Mouse (Mus musculus): Measurements from ENCODE around the gene Olfr1133. TPM values are rescaled to one million over a fixed set of nuclear protein-coding genes. Genes with fewer than 3 reads are reported as not detected.
"Not testable (repeated sequence)": the region's sequence is repeated elsewhere in the genome, so short reads cannot be mapped to it uniquely, and the experiment has no call there.

Gene Olfr1133
- total RNA-seq (2021): not detected
- long read RNA-seq, experiment 1: 0 reads
- long read RNA-seq, experiment 2: 0 reads

DNA sequence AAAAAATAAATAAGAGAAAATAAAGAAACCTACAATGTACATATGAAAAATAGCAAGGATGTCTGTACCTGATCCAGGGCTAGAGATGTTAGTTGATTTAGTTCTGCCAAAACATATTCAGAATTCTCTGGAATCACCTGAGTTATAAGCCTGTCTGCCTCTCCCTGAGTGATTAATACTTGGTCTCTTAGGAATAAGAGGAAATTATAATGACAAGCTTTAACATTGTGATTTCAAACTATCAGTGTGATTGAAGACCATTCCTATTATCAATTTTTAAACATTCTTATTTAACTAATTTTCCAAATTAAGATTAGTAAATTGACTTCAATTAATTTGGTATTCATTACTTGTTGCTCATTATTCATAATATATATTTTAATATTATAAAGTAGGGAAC, at the start of gene Olfr1133:
Olfr1133 (minus strand) TSS at position 101 of the 400 bp plus-strand sequence.
- no peak for DNase-seq

DNA sequence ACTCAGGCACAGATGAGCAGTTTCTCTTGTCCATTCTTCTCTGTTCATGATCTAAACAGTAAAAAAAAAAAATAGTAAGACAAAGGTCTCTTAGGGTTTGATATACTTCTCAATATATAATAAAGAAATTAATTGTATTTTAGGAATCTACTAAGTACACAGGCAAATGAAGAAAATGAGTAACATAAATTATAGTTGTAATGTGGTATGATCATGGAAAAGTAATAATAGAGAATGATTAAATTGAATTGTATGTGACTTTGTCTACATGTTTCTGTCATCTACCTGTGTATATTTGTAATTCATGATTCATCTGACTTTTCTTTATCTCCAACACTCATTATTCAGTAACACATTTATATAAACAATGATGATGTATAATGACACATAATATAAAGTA, 46.7 kb upstream of the Olfr1133 start, which contains the start of gene Olfr1136:
Olfr1136 (minus strand) TSS at position 101 of the 400 bp plus-strand sequence.
- DNase-seq: no peak

DNA sequence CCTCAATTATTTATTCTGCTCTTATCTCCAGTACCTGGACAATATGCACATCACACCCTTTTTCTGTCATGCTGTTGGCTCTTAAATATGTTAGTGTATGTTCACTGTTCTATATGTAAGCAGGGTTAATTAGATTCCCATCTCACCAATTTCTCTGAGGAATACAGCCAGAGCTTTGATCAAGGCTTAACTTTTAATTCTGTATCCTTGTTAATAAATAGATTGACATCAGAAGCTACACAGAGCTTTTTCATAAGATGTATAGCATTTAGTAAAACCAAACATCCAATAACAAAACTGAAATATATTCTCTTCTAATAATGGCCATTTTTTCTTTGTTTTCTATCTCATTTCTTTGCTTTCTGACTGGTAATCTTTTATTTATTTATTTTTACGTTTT, 26.4 kb upstream of the Olfr1133 start, which contains the start of gene Olfr1135:
Olfr1135 (minus strand) TSS at position 101 of the 400 bp plus-strand sequence.
- DNase-seq: no peak

DNA sequence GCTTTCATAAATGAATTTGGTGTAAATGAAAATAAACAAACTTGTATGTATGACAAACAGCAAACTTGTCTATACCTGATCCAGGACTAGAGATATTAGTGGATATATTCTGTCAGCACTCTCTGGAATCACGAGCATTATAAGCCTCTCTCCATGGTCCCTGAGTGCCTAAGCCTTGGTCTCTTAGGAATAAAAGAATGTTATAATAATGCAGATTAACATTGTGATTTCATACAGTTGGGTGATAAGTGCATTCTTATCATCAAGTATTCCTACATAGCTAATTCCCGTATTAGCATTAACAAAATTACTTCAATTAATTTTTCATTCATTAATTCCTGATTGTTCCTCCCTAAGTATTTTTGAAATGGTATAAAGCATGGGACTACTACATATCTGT, 11.2 kb upstream of the Olfr1133 start, which contains the start of gene Olfr1134:
Olfr1134 (minus strand) TSS at position 101 of the 400 bp plus-strand sequence.
- DNase-seq: no peak

DNA sequence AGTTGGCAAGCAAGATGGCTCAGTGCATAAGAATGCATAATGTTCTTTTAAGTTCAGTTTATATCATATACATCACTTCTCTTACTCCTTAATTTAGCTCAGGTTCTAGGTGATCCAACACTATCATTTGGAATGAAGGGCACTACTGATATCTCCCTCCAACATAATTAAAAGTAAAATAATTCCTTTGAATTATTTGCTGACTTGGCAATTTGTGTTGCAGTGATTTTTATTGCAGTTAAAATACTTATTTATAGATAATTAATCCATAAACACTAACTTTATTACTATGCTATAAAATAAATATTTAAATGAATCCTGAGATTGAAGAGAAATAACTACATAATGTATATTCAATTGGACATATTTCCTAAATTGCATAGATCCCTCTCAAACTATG, 4.7 kb downstream of the Olfr1133 start:
- no peak for DNase-seq

DNA sequence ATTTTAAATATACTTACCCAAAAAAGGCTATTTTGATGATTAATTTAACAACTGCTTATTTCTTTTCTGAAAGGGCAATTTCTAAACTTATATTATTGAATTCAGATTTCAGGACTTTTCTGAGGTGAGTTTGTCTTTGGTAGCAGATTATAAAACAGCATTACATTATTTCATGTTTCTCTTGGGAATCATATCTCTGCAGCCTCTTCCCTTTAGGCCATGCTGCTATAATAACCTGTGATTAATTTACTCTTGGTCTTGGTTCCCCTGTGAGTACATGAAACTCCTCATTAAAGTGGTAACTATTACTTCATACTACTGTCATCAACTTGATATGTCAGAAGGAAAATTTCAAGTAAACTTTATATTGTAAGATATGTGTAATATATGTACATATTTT, 9.7 kb downstream of the Olfr1133 start, which contains the start of gene Olfr1132:
Olfr1132 (minus strand) TSS at position 101 of the 400 bp plus-strand sequence.
- DNase-seq: no peak

DNA sequence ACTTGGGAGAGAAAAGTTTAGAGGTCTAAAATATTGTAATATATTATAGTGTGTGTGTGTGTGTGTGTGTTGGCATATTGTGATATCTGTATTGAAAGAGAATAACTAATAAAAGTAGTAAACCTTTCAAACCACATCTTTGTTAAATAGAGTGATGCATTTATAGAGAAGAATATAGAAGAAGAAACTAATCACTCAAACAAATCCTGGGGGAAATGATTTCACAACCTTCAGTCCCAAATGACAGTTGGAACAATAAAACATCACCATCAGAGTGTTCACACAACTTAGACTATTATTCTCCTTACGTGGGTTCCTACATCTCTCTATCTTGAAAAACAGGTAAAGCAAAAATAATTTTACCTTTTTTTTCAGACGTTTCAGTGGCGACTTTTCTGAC, 20.4 kb downstream of the Olfr1133 start, which contains the start of gene Olfr1131:
Olfr1131 (plus strand) TSS at position 301 of the 400 bp plus-strand sequence.
- DNase-seq: no peak

DNA sequence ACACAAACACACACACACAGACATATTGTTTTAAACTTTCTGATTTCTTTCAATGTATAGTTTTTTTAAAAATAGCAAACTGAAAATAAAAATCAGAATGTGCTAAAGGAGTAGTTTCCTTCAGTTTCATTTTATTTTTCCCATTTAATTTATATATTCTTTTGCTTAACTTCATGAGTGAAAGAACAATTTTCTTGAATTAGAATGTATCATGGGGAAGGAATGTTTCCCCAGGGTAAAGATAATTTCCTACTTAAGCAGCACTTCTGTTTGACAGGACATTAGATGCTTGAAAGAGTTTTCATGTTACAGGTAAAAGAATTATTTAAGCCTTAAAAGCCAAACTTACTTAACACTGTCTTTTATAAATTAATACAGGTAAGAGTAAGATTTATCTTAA, 41.3 kb downstream of the Olfr1133 start, which contains the start of gene Olfr1130:
Olfr1130 (plus strand) TSS at position 301 of the 400 bp plus-strand sequence.
- not testable (repeated sequence) for DNase-seq

Other genes with a start within 250 kb of the Olfr1133 start
- not detected for gene Olfr1123, start 230.7 kb downstream of the Olfr1133 start, total RNA-seq (2021)
- not detected for gene Olfr1124, start 217.1 kb downstream of the Olfr1133 start, total RNA-seq (2021)
- gene Olfr1126, start 193.4 kb downstream of the Olfr1133 start, total RNA-seq (2021): not detected
- gene Pramel7, start 150.3 kb downstream of the Olfr1133 start, total RNA-seq (2021): not detected
- gene Pramel6, start 140.8 kb downstream of the Olfr1133 start, total RNA-seq (2021): not detected
- gene Olfr153, start 115.6 kb downstream of the Olfr1133 start, total RNA-seq (2021): not detected
- gene Olfr1128, start 101.8 kb downstream of the Olfr1133 start, total RNA-seq (2021): not detected
- gene Olfr1129, start 73.5 kb downstream of the Olfr1133 start, total RNA-seq (2021): not detected
- not detected for gene Olfr1130, start 41.2 kb downstream of the Olfr1133 start, total RNA-seq (2021)
- not detected for gene Olfr1131, start 20.3 kb downstream of the Olfr1133 start, total RNA-seq (2021)
- not detected for gene Olfr1132, start 9.8 kb downstream of the Olfr1133 start, total RNA-seq (2021)
- not detected for gene Olfr1134, start 11.1 kb upstream of the Olfr1133 start, total RNA-seq (2021)
- gene Olfr1135, start 26.3 kb upstream of the Olfr1133 start, total RNA-seq (2021): not detected
- gene Olfr1136, start 46.6 kb upstream of the Olfr1133 start, total RNA-seq (2021): not detected
- gene Olfr1137, start 65.8 kb upstream of the Olfr1133 start, total RNA-seq (2021): not detected
- not detected for gene Olfr1138, start 92.6 kb upstream of the Olfr1133 start, total RNA-seq (2021)
- gene Olfr1140, start 96.4 kb upstream of the Olfr1133 start, total RNA-seq (2021): not detected
- not detected for gene Olfr1141, start 106.6 kb upstream of the Olfr1133 start, total RNA-seq (2021)
- gene Olfr152, start 132.1 kb upstream of the Olfr1133 start, total RNA-seq (2021): not detected
- not detected for gene Olfr1143, start 153.2 kb upstream of the Olfr1133 start, total RNA-seq (2021)
- not detected for gene Olfr1145, start 162.4 kb upstream of the Olfr1133 start, total RNA-seq (2021)
- not detected for gene Olfr1148, start 183.2 kb upstream of the Olfr1133 start, total RNA-seq (2021)
- not detected for gene Olfr1150-ps1, start 196.6 kb upstream of the Olfr1133 start, total RNA-seq (2021)
- not detected for gene Olfr1151, start 208.5 kb upstream of the Olfr1133 start, total RNA-seq (2021)
- gene Olfr1152, start 219.1 kb upstream of the Olfr1133 start, total RNA-seq (2021): not detected
- gene Olfr1153, start 247.6 kb upstream of the Olfr1133 start, total RNA-seq (2021): not detected

Measured in heart, adult 18-20 months (tissue).